8 mouse cellular contexts compared by ENCODE assay signal in the genomic region with DNA sequence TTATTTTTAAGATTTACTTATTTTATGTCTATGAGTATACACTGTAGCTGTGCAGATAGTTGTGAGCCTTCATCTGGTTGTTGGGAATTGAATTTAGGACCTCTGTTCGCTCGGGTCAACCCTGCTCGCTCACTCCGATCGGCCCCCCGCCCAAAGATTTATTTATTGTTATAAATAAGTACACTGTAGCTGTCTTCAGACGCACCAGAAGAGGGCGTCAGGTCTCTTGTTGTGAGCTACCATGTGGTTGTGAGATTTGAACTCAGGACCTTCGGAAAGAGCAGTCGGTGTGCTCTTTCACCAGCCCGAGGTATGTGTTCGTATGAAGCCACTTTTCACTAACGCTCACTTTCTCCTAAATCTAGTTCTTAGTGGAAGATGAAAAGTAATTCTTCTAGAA. TPM values are rescaled to one million over a fixed set of nuclear protein-coding genes. Genes with fewer than 3 reads are reported as not detected.
DNase-seq lines count a peak whose midpoint lies in the region; ATAC-seq and TF ChIP-seq lines count a peak whose summit lies in the region.

No protein-coding gene starts in this region.

- dilution Hi-C loops in CH12.LX (cut with MboI; ENCODE audit: extremely low pct_ligation_motif_present, extremely low pct_unique_long_range_greater_than_20kb, low sequenced_read_pairs) = no loop called here

- H3K9me3 ChIP-seq in erythroblast, embryonic 14.5 days (ENCODE audit: control insufficient read depth, low read length) = no peaks in the 10 kb centered on the region
- no peaks in the 10 kb centered on the region for H3K9me3 ChIP-seq in CH12.LX (replicated peaks; ENCODE audit: low read length)
- H3K9me3 ChIP-seq in embryonic facial prominence, embryonic 11.5 days (replicated peaks; ENCODE audit: control insufficient read depth, low read length) = no peaks in the 10 kb centered on the region
- no peaks in the 10 kb centered on the region for H3K9me3 ChIP-seq in intestine, embryonic 15.5 days

- no peak for ATAC-seq in erythroblast, adult 5-6 weeks (replicated peaks; ENCODE audit: low FRiP score, poor library complexity, severe bottlenecking)
- ATAC-seq in embryonic facial prominence, embryonic 11.5 days (replicated peaks; ENCODE audit: insufficient number of reproducible peaks, low FRiP score, low TSS enrichment, low read depth) = no peak
- ATAC-seq in intestine, embryonic 15.5 days = no peak

- peak overlapping the region; percentile 99 for H3K4me3 ChIP-seq in erythroblast, embryonic 14.5 days (replicated peaks)
- peak overlapping the region; percentile 93 to 98 (median 94) for H3K4me3 ChIP-seq in CH12.LX (replicated peaks in 1 of 3; ENCODE audit: low read depth in 2 of 3, low read length in 2 of 3, poor library complexity in 1 of 3)
- peak overlapping the region; percentile 94 for H3K4me3 ChIP-seq in embryonic facial prominence, embryonic 11.5 days (ENCODE audit: low read depth, low read length)
- H3K4me3 ChIP-seq in intestine, embryonic 15.5 days (replicated peaks) = peak overlapping the region; percentile 99

- no peak for TF ChIP-seq POLR2A in CH12.LX (IDR thresholded peaks at IDR 0.05; ENCODE audit: low read depth, low read length)

- TF ChIP-seq EP300 in CH12.LX (IDR thresholded peaks at IDR 0.05; ENCODE audit: low read length) = no peak

- H3K4me1 ChIP-seq in erythroblast, embryonic 14.5 days (ENCODE audit: control insufficient read depth) = peaks cover 28% of the 10 kb centered on the region
- peaks cover 6 to 27% of the 10 kb centered on the region in 2 experiments for H3K4me1 ChIP-seq in CH12.LX (ENCODE audit: control insufficient read depth in 1 of 2, insufficient read depth in 2 of 2)
- H3K4me1 ChIP-seq in embryonic facial prominence, embryonic 11.5 days (ENCODE audit: control insufficient read depth, insufficient read depth, low read length) = no peaks in the 10 kb centered on the region
- peaks cover 8% of the 10 kb centered on the region for H3K4me1 ChIP-seq in intestine, embryonic 15.5 days (replicated peaks)

- 46% methylated on average over 13 of the region's 13 CpGs for WGBS in embryonic facial prominence, embryonic 11.5 days
- WGBS in intestine, embryonic 15.5 days = 40% methylated on average over 13 of the region's 13 CpGs

- peak in 1 of 2 experiments; percentile 40; a peak in 2 of 4 replicates for TF ChIP-seq CTCF in CH12.LX (conservative IDR thresholded peaks at IDR 0.05 in 1 of 2, IDR thresholded peaks at IDR 0.05 in 1 of 2; ENCODE audit: low read depth in 2 of 2, low read length in 2 of 2)

- peaks cover 42% of the 10 kb centered on the region for H3K36me3 ChIP-seq in erythroblast, embryonic 14.5 days (ENCODE audit: control insufficient read depth)
- H3K36me3 ChIP-seq in CH12.LX (replicated peaks in 1 of 2; ENCODE audit: control insufficient read depth in 1 of 2, insufficient read depth in 1 of 2, low read length in 1 of 2) = peaks cover 14 to 36% of the 10 kb centered on the region in 2 experiments
- no peaks in the 10 kb centered on the region for H3K36me3 ChIP-seq in embryonic facial prominence, embryonic 11.5 days (replicated peaks; ENCODE audit: control insufficient read depth, insufficient read depth, low read depth, low read length)
- H3K36me3 ChIP-seq in intestine, embryonic 15.5 days = peaks cover 11% of the 10 kb centered on the region

- in situ Hi-C loops in CH12.LX (cut with MboI; ENCODE audit: low pct_ligation_motif_present, low pct_unique_long_range_greater_than_20kb, low sequenced_read_pairs) = no loop called here

- no peaks in the 10 kb centered on the region for H3K27me3 ChIP-seq in erythroblast, embryonic 14.5 days (ENCODE audit: control insufficient read depth)
- no peaks in the 10 kb centered on the region for H3K27me3 ChIP-seq in CH12.LX (replicated peaks)
- H3K27me3 ChIP-seq in embryonic facial prominence, embryonic 11.5 days (ENCODE audit: control insufficient read depth, insufficient read depth, low read length) = no peaks in the 10 kb centered on the region
- H3K27me3 ChIP-seq in intestine, embryonic 15.5 days (replicated peaks) = no peaks in the 10 kb centered on the region

- peak overlapping the region; percentile 77 for H3K9ac ChIP-seq in CH12.LX (ENCODE audit: insufficient read depth, low read depth)
- peak overlapping the region; percentile 97 for H3K9ac ChIP-seq in embryonic facial prominence, embryonic 11.5 days (replicated peaks; ENCODE audit: low read length)
- peak overlapping the region; percentile 99; the same call in 1 of the 2 replicates for H3K9ac ChIP-seq in intestine, embryonic 15.5 days

- peak; percentile 61 for DNase-seq in CH12.LX (ENCODE audit: extremely low read depth)
- peak; percentile 32 for DNase-seq in embryonic facial prominence, embryonic 11.5 days (ENCODE audit: low spot score)
- peak; percentile 21 for DNase-seq in lung, postnatal 10 days
- peak; percentile 30 for DNase-seq in thymus, postnatal 4 days
- DNase-seq in cerebellum, adult 9-10 months = no peak

- peak overlapping the region; percentile 91 for H3K4me2 ChIP-seq in CH12.LX (ENCODE audit: insufficient read depth, low read depth, poor library complexity, severe bottlenecking)
- peak overlapping the region; percentile 42 for H3K4me2 ChIP-seq in embryonic facial prominence, embryonic 11.5 days (ENCODE audit: low read depth, low read length)
- H3K4me2 ChIP-seq in intestine, embryonic 15.5 days (replicated peaks) = peak overlapping the region; percentile 69

- H3K27ac ChIP-seq in CH12.LX (ENCODE audit: insufficient read depth, low read depth) = no peak overlapping the region
- no peak overlapping the region for H3K27ac ChIP-seq in embryonic facial prominence, embryonic 11.5 days (replicated peaks; ENCODE audit: low read depth, low read length)
- no peak overlapping the region for H3K27ac ChIP-seq in intestine, embryonic 15.5 days

- TF ChIP-seq RAD21 in CH12.LX (IDR thresholded peaks at IDR 0.05; ENCODE audit: low read depth, low read length) = peak; percentile 1; the same call in 1 of the 2 replicates

- H3K79me2 ChIP-seq in CH12.LX (replicated peaks; ENCODE audit: control insufficient read depth, extremely low read depth, insufficient read depth, poor library complexity, severe bottlenecking) = peaks cover 30% of the 10 kb centered on the region

TF ChIP-seq in CH12.LX, 34 proteins besides CTCF, POLR2A, EP300 and RAD21 (continues in another document):
- TF ChIP-seq MXI1 (IDR thresholded peaks at IDR 0.05; ENCODE audit: low read depth, low read length) = no peak; the same call in 1 of the 2 replicates
- no peak for TF ChIP-seq SIN3A (IDR thresholded peaks at IDR 0.05; ENCODE audit: low read length)
- TF ChIP-seq ZC3H11A (IDR thresholded peaks at IDR 0.05; ENCODE audit: low read depth, low read length) = no peak

RNA-seq across cellular contexts. Expression of a gene that starts 0.8 kb away (rescaled TPM):
- 0.27 TPM in 2 replicates for polyA plus RNA-seq in erythroblast, embryonic 14.5 days (2012)
- 24.0 and 31.5 TPM in 2 replicates for total RNA-seq in erythroblast, adult 5-6 weeks (2015; ENCODE audit: low replicate concordance)
- 25.6 and 41.6 TPM in 2 replicates for total RNA-seq in erythroblast, adult 5-6 weeks (2017; ENCODE audit: low replicate concordance)
- 30.8 and 33.2 TPM in 2 replicates for total RNA-seq in CH12.LX (2012; rRNA removed)
- 35.3 and 40.5 TPM in 2 replicates for total RNA-seq in CH12.LX (2014; rRNA removed)
- polyA plus RNA-seq in CH12.LX (2012; ENCODE audit: insufficient read length, low read depth) = 35.7 and 37.1 TPM in 2 replicates
- 44.8 and 46.1 TPM in 2 replicates for polyA plus RNA-seq in embryonic facial prominence, embryonic 11.5 days (2014; fragmentation: Nextera tagmentation; extraction: Ambion mirVana)
- polyA plus RNA-seq in intestine, embryonic 15.5 days (2015; fragmentation: Nextera tagmentation; extraction: Ambion mirVana) = 21.3 and 24.7 TPM in 2 replicates

RNA-seq across cellular contexts. Expression of a gene that starts 38.1 kb away (rescaled TPM):
- 0.82 and 1.2 TPM in 2 replicates for polyA plus RNA-seq in erythroblast, embryonic 14.5 days (2012)
- total RNA-seq in erythroblast, adult 5-6 weeks (2015; ENCODE audit: low replicate concordance) = 11.9 and 14.0 TPM in 2 replicates
- 9.6 and 13.9 TPM in 2 replicates for total RNA-seq in erythroblast, adult 5-6 weeks (2017; ENCODE audit: low replicate concordance)
- total RNA-seq in CH12.LX (2012; rRNA removed) = 62.8 and 70.0 TPM in 2 replicates
- 127 and 128 TPM in 2 replicates for total RNA-seq in CH12.LX (2014; rRNA removed)
- 57.1 and 64.8 TPM in 2 replicates for polyA plus RNA-seq in CH12.LX (2012; ENCODE audit: insufficient read length, low read depth)
- polyA plus RNA-seq in embryonic facial prominence, embryonic 11.5 days (2014; fragmentation: Nextera tagmentation; extraction: Ambion mirVana) = 83.6 and 86.2 TPM in 2 replicates
- polyA plus RNA-seq in intestine, embryonic 15.5 days (2015; fragmentation: Nextera tagmentation; extraction: Ambion mirVana) = 58.4 and 59.7 TPM in 2 replicates

RNA-seq across cellular contexts. Expression of a gene that starts 54.3 kb away (rescaled TPM):
- polyA plus RNA-seq in erythroblast, embryonic 14.5 days (2012) = 2.8 and 4.4 TPM in 2 replicates
- total RNA-seq in erythroblast, adult 5-6 weeks (2015; ENCODE audit: low replicate concordance) = 4.2 and 8.6 TPM in 2 replicates
- total RNA-seq in erythroblast, adult 5-6 weeks (2017; ENCODE audit: low replicate concordance) = 0.94 and 3.6 TPM in 2 replicates
- total RNA-seq in CH12.LX (2012; rRNA removed) (4.6 and 5.4 TPM in 2 replicates), CH12.LX (2014; rRNA removed) (4.5 and 4.7 TPM in 2 replicates)
- 3.5 and 3.9 TPM in 2 replicates for polyA plus RNA-seq in CH12.LX (2012; ENCODE audit: insufficient read length, low read depth)
- 7.8 and 9.7 TPM in 2 replicates for polyA plus RNA-seq in embryonic facial prominence, embryonic 11.5 days (2014; fragmentation: Nextera tagmentation; extraction: Ambion mirVana)
- 9.8 and 10.9 TPM in 2 replicates for polyA plus RNA-seq in intestine, embryonic 15.5 days (2015; fragmentation: Nextera tagmentation; extraction: Ambion mirVana)

RNA-seq across cellular contexts. Expression of a gene that starts 54.5 kb away (rescaled TPM):
- 1.5 and 1.7 TPM in 2 replicates for polyA plus RNA-seq in erythroblast, embryonic 14.5 days (2012)
- total RNA-seq in erythroblast, adult 5-6 weeks (2015; ENCODE audit: low replicate concordance) = 27.6 and 46.1 TPM in 2 replicates
- total RNA-seq in erythroblast, adult 5-6 weeks (2017; ENCODE audit: low replicate concordance) = 24.4 and 25.5 TPM in 2 replicates
- total RNA-seq in CH12.LX (2012; rRNA removed) (50.7 and 55.0 TPM in 2 replicates), CH12.LX (2014; rRNA removed) (45.6 and 46.0 TPM in 2 replicates)
- 56.4 and 60.2 TPM in 2 replicates for polyA plus RNA-seq in CH12.LX (2012; ENCODE audit: insufficient read length, low read depth)
- polyA plus RNA-seq in embryonic facial prominence, embryonic 11.5 days (2014; fragmentation: Nextera tagmentation; extraction: Ambion mirVana) = 41.0 and 46.1 TPM in 2 replicates
- 20.4 and 22.0 TPM in 2 replicates for polyA plus RNA-seq in intestine, embryonic 15.5 days (2015; fragmentation: Nextera tagmentation; extraction: Ambion mirVana)

RNA-seq across cellular contexts. Expression of a gene that starts 55.1 kb away (rescaled TPM):
- 0.05 and 0.09 TPM in 2 replicates for polyA plus RNA-seq in erythroblast, embryonic 14.5 days (2012)
- total RNA-seq in erythroblast, adult 5-6 weeks (2015; ENCODE audit: low replicate concordance) = 5.6 and 11.1 TPM in 2 replicates
- total RNA-seq in erythroblast, adult 5-6 weeks (2017; ENCODE audit: low replicate concordance) = 18.4 and 19.8 TPM in 2 replicates
- 15.0 and 15.7 TPM in 2 replicates for total RNA-seq in CH12.LX (2012; rRNA removed)
- total RNA-seq in CH12.LX (2014; rRNA removed) = 10.0 and 10.8 TPM in 2 replicates
- 18.0 and 18.2 TPM in 2 replicates for polyA plus RNA-seq in CH12.LX (2012; ENCODE audit: insufficient read length, low read depth)
- polyA plus RNA-seq in embryonic facial prominence, embryonic 11.5 days (2014; fragmentation: Nextera tagmentation; extraction: Ambion mirVana) = 21.1 and 21.9 TPM in 2 replicates
- 16.1 and 17.1 TPM in 2 replicates for polyA plus RNA-seq in intestine, embryonic 15.5 days (2015; fragmentation: Nextera tagmentation; extraction: Ambion mirVana)

Comparison
In these comparisons a context has a peak if more than half of its experiments do, and no peak if none do; other contexts are left out.
1. RNA of a gene that starts 0.8 kb away (polyA plus RNA-seq): 44.8 to 46.1 TPM in embryonic facial prominence, embryonic 11.5 days, 35.7 to 37.1 TPM in CH12.LX and 21.3 to 24.7 TPM in intestine, embryonic 15.5 days; 0.27 TPM in erythroblast, embryonic 14.5 days; every median in the first group is over 10 times any median in the second.
2. RNA of a gene that starts 38.1 kb away (polyA plus RNA-seq): 83.6 to 86.2 TPM in embryonic facial prominence, embryonic 11.5 days, 57.1 to 64.8 TPM in CH12.LX and 58.4 to 59.7 TPM in intestine, embryonic 15.5 days; 0.82 to 1.2 TPM in erythroblast, embryonic 14.5 days; every median in the first group is over 10 times any median in the second.
3. Peak in every context shown above with its lines, with median percentiles within 50 percentile points of each other: H3K4me3 ChIP-seq, H3K4me2 ChIP-seq and H3K9ac ChIP-seq.